Mouse (Mus musculus) forelimb bud, embryonic 11.5 days (tissue): Measurements from ENCODE around the gene Crb2.
A peak's percentile ranks its signal among the peaks of the same experiment; 100 is the strongest.

Source experiments
- DNase-seq: peaks from one replicate; pipeline ENCODE4 v3.0.0-alpha.2; 2012; ENCODE audit warnings: low read depth, low spot score

Gene Crb2

DNA sequence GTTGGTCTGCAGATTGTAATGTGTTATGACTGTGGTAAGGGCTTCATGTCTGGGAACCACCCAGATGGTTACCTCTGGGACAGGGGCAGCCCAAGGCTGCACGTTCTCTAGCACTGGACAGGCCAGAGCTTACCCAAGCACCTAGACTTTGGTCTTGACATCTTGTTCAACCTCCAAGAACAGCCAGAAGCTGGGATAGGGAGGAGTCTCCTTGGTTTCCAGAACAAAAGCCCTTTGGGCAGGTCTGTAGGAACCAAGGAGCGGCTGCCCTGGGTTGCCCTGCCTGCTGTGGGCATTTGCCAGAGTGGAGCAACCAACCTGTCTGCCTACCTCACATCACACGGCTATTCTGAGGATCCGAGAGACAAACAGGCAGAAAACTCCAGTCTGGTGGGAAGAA lies 21.0 kb downstream of the Crb2 start:
- no peak for DNase-seq

DNA sequence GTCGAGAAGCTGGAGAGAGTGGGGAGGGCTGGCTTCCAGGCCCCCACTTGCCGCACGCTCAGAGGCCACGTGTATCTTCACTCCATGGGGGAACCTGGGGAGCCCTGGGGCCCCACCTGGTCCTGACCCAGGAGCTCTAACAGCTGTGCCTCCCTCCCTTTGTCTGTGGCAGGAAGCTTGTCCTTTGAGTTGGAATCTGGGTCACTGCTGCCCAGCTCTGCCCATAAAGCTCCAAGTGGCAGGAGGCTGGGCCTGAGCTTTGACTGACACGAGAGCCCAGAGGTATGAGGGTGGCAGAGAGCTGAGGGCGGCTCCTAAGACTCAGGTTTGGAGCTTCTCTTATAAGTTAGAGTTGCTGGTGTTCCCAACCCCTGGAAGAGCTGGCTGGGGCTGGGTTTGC lies 23.1 kb downstream of the Crb2 start:
- no peak for DNase-seq

DNA sequence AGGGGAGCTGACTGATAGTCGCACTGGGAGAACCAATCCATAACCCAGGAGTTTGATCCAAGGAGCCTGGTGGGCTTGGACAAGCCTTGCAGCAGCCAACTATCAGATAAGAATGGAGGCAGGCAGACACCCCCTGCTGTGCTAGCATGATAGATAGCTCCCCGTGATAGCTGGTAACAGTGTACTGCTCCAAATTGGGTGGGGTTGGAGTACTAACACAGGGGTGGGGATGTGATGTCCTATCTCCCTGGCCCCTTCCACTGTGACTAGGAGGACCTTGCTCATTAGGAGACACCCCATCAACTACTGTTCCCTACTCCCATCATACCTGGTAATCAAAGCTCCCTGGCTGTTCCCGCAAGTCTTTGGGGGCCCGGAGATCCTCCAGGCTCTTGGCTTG lies 25.6 kb downstream of the Crb2 start:
- DNase-seq, result no peak

DNA sequence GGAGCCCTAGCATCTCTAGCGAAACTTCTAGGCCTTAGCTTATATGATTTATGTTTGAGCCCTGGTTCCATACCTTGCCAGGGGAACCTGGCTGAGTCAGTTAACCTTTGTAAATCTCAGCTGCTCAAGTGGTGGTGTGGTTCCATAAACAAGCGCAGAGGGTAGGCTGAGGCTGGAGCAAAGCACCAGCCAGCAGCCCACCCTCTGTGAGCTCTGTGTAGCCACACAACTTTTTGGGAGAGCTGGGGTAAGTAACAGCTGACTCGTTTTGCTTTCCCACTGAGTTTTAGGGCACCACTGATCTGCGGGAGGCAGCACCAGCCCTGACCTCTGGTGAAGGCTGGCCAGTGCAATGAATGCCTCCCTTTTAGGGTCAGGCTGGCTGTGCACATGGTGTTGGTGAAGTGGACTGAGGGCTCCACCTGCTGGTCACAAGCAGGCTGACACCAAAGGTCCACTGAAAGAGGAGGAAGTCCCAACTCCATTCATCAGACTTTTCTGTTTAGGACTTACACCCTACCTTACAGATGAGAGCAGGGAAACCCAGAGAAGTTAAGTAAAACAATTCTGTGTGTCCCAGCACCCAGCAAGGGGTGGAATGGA lies 26.7 kb downstream of the Crb2 start:
- peak; percentile 83 for DNase-seq

DNA sequence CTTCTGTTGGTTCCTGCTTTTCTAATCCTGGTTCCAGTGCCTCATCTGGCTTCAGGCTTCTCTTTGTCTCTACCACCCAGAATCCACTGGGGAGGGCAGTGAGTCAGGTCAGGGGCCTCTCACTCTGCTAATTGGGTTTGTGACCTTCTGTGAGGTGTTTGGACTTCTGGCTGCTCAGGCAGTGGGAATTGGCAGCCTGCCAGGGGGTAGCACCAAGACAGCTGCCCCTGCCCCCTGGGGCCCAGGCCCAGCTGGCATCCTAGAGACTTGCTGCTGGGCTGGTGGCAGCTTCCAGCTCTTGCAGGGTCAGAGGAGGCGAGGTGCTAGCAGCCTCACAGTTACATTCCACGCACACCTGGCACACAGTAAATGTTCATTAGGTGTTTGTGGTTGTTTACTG lies 35.6 kb downstream of the Crb2 start:
- DNase-seq, result no peak

DNA sequence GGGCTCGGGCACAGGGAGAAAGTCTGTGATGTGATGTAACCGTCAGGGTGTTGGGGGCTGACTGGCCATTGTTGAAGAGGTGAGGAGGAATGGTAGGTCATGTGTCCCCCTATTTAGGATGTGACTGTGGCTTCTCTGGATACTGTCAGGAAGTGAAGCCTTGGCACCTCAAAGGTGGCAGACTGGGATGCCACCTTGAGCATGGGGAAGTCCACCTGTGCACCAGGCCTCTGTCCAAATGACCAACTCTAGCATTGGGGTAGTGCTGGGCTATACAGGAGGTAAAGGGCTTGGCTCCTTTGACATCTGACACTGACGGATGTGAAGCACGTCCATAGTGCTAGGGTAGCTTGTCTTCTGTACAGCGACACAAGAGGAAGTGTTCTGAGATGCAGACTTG lies 36.4 kb downstream of the Crb2 start:
- DNase-seq, result no peak

DNA sequence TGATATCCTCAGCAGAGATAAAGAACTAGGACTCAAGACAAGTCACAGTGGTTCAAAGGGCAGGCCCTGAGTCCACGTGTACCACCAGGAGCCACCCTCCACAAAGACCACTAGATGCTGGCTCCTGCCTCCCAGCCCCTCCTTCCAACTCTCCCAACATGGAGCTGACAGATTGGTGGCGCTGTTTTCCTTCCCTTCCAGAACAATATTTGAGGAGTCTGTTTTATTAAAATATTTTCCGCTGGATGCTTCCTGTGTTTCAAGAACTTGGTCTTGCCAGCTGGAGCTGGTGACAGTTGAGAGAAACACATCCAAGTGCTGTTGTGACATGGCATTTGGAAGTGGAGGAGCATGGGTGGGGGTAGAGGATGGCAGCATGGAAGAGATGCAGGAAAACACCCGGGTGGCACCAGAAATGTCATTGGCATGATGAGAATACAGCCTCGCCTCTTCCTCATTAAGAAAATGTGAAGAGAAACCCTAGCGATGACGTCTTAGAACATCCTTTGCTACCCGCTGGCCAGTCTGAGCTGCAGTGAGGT lies 38.8 kb downstream of the Crb2 start:
- DNase-seq, result no peak

DNA sequence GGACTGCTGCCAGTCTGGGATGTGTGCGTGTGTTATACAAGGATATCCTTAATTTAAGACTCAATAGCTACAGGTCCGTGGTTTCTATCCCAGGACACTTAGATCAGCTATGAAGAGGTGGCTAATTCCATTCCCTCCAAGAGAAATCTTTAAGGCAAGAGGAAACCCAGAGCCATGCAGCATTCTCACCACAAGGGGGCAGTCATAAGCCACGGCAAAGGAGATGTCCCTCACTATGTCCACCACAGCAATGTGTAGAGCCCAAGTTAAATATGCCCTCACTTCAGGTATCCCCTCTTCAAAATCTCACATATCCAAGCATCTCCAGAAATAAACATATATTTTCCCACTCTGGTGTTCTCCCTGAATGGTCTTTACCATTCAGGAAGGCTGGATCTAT lies 39.6 kb downstream of the Crb2 start:
- DNase-seq, result peak; percentile 82

DNA sequence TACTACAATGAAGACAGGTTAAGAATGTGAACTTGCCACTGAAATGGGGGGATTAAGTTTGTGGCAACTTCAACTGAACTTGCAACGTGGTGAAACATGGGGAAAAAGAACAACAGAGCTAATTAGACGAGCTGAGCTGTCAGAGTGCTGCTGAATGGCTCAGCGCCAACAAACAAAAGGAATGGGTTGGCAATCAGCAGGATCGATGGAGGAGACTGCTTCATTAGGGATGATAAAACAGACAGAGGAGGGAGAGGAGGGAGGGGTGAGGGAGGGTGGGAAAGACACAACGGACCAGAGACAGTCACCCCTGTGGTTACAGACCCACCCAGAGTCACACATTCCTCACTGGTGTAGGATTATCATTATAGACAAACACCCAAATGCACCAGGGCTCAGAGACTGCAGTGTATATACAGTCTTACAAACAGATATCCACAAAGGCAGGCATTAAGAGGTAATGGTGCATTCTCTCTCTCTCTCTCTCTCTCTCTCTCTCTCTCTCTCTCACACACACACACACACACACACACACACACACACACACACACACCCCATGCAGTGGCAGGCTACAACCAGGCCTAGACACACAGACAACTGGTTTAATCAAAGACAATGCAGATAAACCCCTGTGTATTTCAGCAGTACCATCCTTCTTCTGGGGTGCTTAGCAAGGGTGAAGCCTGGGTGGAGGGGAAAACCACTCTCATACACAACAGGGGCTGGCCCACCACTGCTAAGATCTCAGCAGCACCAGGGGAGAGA lies 42.9 kb downstream of the Crb2 start:
- DNase-seq, result no peak

DNA sequence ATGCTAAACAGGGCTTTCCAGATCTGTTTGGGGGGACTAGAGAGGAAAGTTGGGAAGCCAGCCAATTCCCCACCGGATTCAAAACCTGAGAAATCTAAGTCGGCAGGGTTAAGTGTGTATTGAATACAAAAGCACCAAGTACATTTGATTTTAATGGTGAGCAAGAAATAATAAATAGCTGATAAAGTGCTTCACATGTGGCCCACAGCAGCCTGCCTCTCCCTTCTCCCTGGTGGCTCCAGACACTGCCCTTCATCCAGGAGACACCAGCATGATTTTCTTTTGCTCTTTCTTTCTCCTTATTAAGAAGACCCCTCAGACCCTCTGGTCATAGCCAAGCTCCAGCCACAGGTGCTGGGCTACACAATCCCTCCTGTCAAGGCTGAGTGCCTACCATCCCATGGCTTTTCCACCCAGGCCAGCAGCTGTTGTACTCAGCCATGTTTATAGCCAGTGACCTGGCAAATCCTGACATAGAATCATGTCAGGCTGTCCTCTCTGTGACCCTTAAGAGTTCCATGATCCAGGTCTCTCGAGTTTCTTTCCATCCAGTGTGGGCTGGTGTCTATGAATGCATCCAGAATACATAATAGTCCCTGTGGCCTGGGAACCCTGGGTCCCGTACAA lies 43.6 kb downstream of the Crb2 start:
- DNase-seq, result no peak

DNA sequence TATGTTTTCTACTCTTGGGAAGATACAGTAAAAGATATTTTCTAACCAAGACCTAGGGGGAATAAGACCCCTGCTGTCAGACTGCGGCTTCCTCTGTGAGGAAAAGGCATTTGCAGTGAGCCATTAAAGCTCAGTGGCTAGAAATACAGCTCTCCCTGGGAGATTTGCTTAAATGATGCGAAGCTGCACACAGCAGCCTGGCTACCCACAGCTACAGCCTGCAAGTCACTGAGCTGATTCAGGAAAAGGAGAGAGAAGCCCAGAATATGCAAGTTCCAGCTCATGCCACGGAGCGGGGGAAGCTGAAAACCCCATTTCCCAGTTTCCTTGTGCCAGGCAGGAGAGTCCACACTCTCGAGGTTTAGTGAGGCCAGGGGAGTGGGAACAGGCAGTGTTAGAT lies 46.1 kb downstream of the Crb2 start:
- DNase-seq, result no peak

DNA sequence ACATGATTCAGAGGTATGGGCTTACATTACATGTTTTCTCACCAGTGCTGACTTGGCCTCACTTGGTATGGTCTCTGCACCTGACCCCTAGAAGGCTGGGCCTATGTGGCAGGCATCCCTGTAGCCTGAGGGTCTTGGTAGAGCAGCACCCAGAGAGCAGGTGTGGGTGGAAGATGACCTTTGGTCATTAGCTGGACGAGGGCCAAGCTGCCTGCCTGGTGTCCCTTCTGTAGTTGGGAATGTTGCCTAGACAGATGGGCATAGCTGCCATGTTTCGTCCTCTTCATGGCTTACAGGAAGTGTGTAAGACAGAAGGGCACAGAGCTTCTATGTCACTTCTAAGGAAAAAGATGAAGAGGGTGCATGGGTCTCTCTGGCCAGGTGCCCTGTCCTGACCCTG lies 47.8 kb downstream of the Crb2 start:
- DNase-seq, result no peak

DNA sequence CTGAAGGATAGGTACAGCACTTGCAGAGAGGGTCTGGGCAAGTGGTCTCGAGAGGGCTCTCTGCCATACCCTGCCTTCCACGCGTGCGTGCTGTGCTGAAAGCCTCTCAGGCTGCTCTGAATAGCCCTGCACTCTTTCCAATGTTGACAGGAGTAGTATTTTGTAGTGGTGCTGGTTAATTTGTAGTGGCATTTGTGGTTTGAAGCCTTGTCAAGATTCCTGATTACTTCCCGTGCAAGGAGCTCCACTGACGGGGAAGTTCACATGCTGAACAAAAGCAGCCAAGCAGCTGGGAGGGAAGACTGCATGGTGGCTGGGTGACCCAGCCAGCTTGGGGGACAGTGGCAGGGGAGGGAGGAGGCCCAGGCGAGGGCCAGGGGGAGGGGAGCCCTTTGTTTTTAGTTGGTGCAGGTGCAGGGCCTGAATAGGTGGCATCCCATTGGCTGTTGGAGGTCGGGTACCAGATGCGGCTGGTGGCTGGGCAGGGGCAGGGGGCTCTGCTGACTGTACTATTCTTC lies 53.8 kb downstream of the Crb2 start:
- DNase-seq, result peak; percentile 19

DNA sequence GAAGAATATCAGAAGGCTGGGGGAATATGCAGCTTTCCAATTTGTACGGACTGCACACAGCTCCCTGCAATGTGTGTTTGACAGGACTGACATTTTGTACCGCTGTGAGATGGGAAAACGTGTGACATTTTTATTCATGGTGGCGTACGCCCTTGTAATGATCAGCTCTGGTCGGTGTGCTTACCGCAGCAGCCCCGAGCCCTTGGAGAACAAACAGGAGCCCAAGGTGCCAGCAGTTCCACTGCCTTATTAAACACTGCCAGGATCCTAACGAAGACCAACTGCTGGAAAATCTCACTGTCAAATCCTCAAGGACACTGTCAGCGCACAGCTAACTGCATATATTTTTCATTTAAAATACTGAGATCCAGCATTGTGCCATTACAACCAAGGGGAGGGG lies 56.2 kb downstream of the Crb2 start:
- DNase-seq, result peak; percentile 47

DNA sequence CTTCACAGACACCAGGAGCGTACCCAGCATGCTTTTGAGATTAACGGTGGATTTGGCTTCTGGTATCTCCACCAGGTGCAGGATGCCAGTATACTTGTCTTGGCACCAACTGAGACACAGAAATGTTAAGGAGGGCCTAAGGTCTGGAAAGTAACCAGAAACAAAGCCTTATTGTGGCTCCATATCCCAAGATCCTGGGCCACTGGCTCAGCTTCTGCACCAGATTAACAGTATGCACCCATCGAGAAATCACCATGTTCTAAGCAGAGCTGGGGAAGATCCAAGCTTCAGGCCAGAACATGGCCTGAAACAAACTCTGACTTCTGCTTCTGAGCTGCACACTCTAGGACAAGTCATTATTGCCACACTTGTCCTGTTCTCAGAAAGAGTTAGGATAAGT lies 60.9 kb downstream of the Crb2 start:
- DNase-seq, result no peak

DNA sequence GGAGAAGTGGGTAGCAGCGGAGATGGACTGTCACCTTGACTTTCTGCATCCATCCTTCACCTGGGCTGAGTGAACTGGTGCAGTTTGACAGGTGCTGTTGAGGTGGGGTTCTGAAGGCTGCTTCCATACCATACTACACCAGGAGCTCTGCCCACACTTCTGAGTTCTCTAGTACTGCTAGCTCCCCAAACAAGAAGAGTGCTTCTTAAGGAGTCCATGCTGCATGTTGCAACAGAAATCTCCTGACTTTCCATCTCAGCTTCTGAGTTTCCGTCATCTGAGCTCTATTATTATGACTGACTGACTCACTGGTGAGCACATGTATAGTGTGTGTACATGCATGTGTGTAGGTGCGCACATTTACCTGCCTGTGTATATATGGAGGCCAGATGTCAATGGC lies 61.5 kb downstream of the Crb2 start:
- DNase-seq, result no peak

DNA sequence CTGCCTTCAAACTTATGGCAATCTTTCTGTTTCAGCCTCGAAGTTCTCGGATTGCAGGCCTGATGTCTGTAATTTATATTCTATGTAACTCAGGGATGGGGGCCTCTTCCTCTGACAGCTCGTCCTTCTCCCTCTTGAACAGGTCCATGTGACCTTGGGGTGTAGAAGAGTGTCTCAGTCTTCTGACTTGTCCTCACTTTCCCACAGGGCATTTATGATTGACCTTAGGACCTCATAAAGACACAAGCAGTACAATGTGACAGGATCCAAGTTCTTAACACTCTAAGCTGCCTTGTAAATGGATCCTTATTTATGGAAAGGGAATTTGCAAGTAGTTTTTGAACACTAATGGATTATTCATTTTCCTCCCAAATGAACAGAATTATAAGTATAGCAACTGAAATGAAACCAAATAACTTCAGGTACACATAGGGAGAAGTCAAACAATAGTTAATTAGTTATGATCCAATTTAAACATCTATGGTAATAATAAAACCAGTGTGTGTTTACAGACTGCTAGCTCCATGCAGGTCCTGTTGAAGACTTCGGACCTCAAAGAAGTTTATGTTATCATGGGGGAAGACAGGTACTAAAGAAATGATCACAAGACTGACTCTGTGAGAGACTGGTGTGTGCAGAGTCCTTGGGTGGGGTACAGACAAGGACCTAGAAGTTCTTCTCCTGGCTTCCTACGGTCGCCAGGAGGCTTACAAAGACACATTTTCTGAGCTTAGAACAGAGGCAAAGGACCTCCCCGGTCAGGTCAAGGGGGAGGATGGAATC lies 62.3 kb downstream of the Crb2 start:
- no peak for DNase-seq

DNA sequence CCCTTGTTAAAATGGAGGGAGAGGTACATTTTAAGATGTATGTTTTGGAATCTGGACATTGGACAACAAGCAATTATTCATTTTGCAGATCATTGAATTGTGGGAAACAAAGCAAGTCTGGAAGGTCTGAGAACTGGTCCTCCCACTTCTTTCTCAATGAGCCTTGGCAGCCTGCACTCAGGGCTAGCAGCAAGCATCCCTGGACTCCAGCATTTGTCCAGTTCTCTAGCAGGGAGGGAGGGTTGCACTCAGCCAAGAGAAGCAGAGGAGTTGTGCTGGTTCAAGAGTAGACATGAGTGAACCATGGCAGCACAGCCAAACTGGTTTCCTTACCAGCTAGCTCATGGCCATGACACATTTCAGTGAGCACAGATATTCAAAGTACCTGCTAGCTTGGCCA lies 63.9 kb downstream of the Crb2 start:
- no peak for DNase-seq

DNA sequence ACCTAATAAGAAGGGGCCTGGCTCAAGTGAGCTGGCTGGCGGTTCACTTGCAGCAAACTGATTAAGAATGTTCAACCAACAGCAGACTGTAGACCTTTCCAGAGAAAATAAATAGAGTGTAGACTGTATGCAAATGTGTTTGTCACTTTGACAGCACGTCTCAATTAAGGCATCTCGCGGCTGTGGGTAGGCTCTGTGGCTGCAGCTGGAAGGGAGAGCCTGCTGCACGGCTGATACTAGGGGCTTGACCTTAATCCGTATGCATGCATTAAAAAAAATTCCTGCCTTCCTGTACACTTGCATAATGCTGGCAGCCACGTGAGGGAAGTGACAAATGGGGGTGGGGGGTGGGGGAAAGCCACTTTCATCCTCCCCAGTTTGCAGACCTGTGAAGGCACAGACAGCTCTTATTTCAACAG lies 66.1 kb downstream of the Crb2 start:
- peak; percentile 61 for DNase-seq

DNA sequence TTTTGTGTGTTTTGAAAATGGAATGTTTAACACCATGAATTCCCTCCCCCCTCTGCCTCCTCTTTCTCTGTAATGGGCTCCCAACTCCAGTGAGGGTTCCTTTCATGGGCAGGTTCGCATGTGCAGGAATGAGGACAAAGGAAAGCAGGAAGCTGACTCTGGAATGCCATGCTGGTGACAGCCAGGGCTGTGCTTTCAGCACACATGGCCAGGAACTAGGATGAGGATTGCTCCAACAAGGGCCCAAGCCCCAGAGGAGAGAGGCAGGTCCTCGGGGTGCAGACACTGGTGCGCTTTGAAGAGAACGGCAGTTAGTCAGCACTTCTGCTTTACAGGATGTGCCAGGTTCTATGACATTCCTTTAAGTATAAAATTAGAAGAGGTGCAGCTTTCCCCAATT lies 66.7 kb downstream of the Crb2 start:
- DNase-seq, result peak; percentile 57
